Mouse (Mus musculus) forebrain, embryonic 10.5 days (tissue): Measurements from ENCODE around the gene Zfp319. TPM values are rescaled to one million over a fixed set of nuclear protein-coding genes. Genes with fewer than 3 reads are reported as not detected.

Source experiments
- DNase-seq: peaks from one replicate; pipeline ENCODE4 v3.0.0-alpha.2; 2017; ENCODE audit warnings: low spot score; ENCODE audit errors: extremely low spot score
- H3K27ac ChIP-seq: fragments of 300-500 bp; sonication (generic); 2 replicates; pipeline ENCODE4 v1.5.1; 2016; ENCODE audit warnings: mild to moderate bottlenecking
- H3K27me3 ChIP-seq: fragments of 300-500 bp; sonication (generic); 2 replicates; pipeline ENCODE4 v1.6.1; 2016; ENCODE audit warnings: mild to moderate bottlenecking; ENCODE audit not compliant: poor library complexity, severe bottlenecking
- H3K36me3 ChIP-seq: fragments of 300-500 bp; sonication (generic); replicated peaks from 2 replicates; pipeline ENCODE4 v1.6.1; 2016; ENCODE audit warnings: mild to moderate bottlenecking, moderate library complexity
- H3K4me1 ChIP-seq: fragments of 300-500 bp; sonication (generic); 2 replicates; pipeline ENCODE4 v1.6.1; 2016
- H3K4me3 ChIP-seq: fragments of 300-500 bp; sonication (generic); 2 replicates; pipeline ENCODE4 v1.5.1; 2016; ENCODE audit warnings: mild to moderate bottlenecking, moderate library complexity
- H3K9me3 ChIP-seq: fragments of 300-500 bp; sonication (generic); 2 replicates; pipeline ENCODE4 v1.6.1; 2016; ENCODE audit warnings: mild to moderate bottlenecking, moderate library complexity
- WGBS: fragments of 180-500 bp; shearing (Covaris S2); methylation state at CpG from one replicate; pipeline ENCODE4 v1.1.7; 2016; 5-methylcytosine and 5-hydroxymethylcytosine counted together
- polyA plus RNA-seq: library from polyadenylated mRNA; unstranded; fragments of >200 nt; fragmentation: Nextera tagmentation; extraction: Ambion mirVana; gene quantifications from 2 replicates; pipeline ENCODE4 v1.2.1, GENCODE M21; 2016

Zfp319 gene
- polyA plus RNA-seq, 1 experiment from 2014 or later, result 10.7 TPM

DNA sequence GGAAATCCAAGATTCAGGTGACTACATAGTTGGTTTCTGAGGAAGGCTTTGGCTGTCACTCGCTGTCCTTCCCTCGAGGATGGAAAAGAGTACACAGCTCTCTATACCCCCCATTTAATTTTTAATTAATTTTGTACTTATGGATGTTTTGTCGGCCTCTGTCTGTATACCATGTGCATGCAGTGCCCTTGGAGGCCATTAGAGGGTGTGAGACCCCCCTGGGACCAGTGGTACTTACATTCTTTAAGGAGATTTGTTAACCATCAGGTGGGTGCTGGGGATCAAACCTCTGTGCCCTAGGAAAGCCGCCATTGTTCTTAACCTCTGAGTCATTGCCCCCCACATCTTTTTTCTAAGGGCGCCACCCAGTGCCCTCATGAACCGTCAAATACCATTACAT is 12.9 kb upstream of the Zfp319 start:
- Histone ChIP-seq H3K4me1 (peaks cover 16% of the 10 kb centered on the region), H3K4me3 (no peak overlapping the region), H3K27ac (no peak overlapping the region), H3K36me3 (peaks cover 33% of the 10 kb centered on the region), H3K27me3 (peaks cover 8% of the 10 kb centered on the region), H3K9me3 (no peaks in the 10 kb centered on the region)
- WGBS, result 74% methylated on average over 6 of the region's 6 CpGs
- no peak for DNase-seq

DNA sequence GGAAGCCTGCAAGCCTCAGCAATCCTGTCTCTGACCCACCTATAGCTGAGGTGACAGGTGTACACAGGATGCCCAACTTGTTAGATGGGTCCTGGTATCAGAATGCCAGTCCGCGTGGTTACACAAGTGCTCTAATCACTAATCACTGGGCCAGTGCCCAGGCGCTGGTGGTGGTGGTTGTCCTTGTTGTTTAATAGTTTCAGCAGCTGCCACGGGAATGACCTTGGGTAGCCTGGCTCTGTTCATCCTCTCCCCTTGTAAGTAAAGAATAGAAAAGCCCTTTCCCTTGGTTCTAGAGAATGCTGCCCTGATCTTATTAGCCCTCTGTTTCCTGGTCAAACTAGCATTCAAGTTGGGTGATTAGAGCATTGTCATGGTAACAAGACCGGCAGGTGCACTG is 10.0 kb upstream of the Zfp319 start:
- no peaks in the 10 kb centered on the region for H3K9me3 ChIP-seq
- H3K27ac ChIP-seq, result no peak overlapping the region
- no peak overlapping the region for H3K4me3 ChIP-seq
- DNase-seq, result no peak
- H3K4me1 ChIP-seq, result peaks cover 10% of the 10 kb centered on the region
- H3K27me3 ChIP-seq, result no peaks in the 10 kb centered on the region
- WGBS, result 61% methylated on average over 5 of the region's 5 CpGs
- peaks cover 55% of the 10 kb centered on the region for H3K36me3 ChIP-seq

- peaks cover 55% of the 10 kb centered on the region for H3K36me3 ChIP-seq
- peaks cover 13% of the 10 kb centered on the region for H3K4me1 ChIP-seq
- H3K9me3 ChIP-seq, result no peaks in the 10 kb centered on the region
- DNase-seq, result no peak
- H3K4me3 ChIP-seq, result no peak overlapping the region
- H3K27ac ChIP-seq, result no peak overlapping the region
- H3K27me3 ChIP-seq, result no peaks in the 10 kb centered on the region
Observed at GRCm38 (mm10) chr8:95336363-95336762, 4.6 kb upstream of the Zfp319 start.

- no peak overlapping the region for H3K27ac ChIP-seq
- H3K9me3 ChIP-seq, result no peaks in the 10 kb centered on the region
- H3K4me1 ChIP-seq, result peaks cover 17% of the 10 kb centered on the region
- no peak overlapping the region for H3K4me3 ChIP-seq
- no peaks in the 10 kb centered on the region for H3K27me3 ChIP-seq
- 80% methylated on average over 1 of the region's 1 CpGs for WGBS
- peaks cover 52% of the 10 kb centered on the region for H3K36me3 ChIP-seq
- no peak for DNase-seq
Observed at GRCm38 (mm10) chr8:95335706-95336105, 4.0 kb upstream of the Zfp319 start.

GRCm38 (mm10) chr8:95332437-95333199 is 868 bp upstream of the Zfp319 start:
- Histone ChIP-seq H3K4me3 (peak overlapping the region; percentile 89), H3K27ac (peak overlapping the region; percentile 96), H3K4me1 (peaks cover 32% of the 10 kb centered on the region), H3K27me3 (peaks cover 7% of the 10 kb centered on the region), H3K36me3 (peaks cover 50% of the 10 kb centered on the region), H3K9me3 (peaks cover 3% of the 10 kb centered on the region; the same call in 1 of the 2 replicates)
- no peak for DNase-seq
- 32% methylated on average over 21 of the region's 21 CpGs for WGBS

GRCm38 (mm10) chr8:95331156-95331719 is 512 bp downstream of the Zfp319 start:
- Histone ChIP-seq H3K36me3 (peaks cover 57% of the 10 kb centered on the region), H3K27me3 (peaks cover 7% of the 10 kb centered on the region), H3K4me1 (peaks cover 40% of the 10 kb centered on the region), H3K27ac (peak overlapping the region; percentile 96), H3K4me3 (peak overlapping the region; percentile 89), H3K9me3 (peaks cover 3% of the 10 kb centered on the region; the same call in 1 of the 2 replicates)
- DNase-seq, result peak; percentile 86
- under 1% methylated on average over 37 of the region's 38 CpGs for WGBS

GRCm38 (mm10) chr8:95330367-95330766 is 1.4 kb downstream of the Zfp319 start:
- Histone ChIP-seq H3K9me3 (peaks cover 3% of the 10 kb centered on the region; the same call in 1 of the 2 replicates), H3K4me1 (peaks cover 46% of the 10 kb centered on the region), H3K4me3 (peak overlapping the region; percentile 89), H3K36me3 (peaks cover 65% of the 10 kb centered on the region), H3K27me3 (peaks cover 7% of the 10 kb centered on the region), H3K27ac (peak overlapping the region; percentile 96)
- DNase-seq, result no peak
- WGBS, result 80% methylated on average over 1 of the region's 1 CpGs

DNA sequence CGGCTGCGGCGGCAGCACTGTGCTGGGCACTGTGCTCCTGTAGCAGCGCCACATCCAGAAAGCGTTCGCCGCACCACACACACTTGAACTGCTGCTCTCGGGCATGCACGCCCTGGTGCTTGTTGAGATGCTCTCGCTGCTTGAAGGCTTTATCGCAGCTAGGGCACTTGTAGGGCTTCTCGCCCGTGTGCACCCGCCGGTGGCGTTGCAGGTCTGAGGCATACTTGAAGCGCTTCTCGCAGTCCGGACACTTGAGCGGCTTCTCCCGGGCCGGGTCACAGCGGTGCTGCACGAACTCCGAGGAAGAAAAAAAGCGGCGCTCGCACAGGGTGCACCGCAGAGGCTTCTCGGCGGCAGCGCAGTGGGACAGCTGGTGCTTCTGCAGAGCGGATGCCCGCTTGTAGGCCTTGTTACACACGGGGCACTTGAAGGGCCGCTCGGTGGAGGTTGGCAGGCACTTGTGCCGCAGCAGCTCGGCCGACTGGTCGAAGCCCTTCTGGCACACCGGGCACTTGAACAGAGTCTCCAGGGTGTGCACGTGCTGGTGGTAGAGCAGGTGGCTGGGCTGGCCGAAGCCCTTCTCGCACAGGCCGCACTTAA is 3.8 kb downstream of the Zfp319 start:
- H3K27me3 ChIP-seq, result peaks cover 7% of the 10 kb centered on the region
- no peak overlapping the region for H3K4me3 ChIP-seq
- H3K36me3 ChIP-seq, result peaks cover 66% of the 10 kb centered on the region
- DNase-seq, result no peak
- 85% methylated on average over 46 of the region's 46 CpGs for whole genome bisulfite sequencing
- H3K4me1 ChIP-seq, result peaks cover 53% of the 10 kb centered on the region
- H3K27ac ChIP-seq, result no peak overlapping the region
- peaks cover 3% of the 10 kb centered on the region; the same call in 1 of the 2 replicates for H3K9me3 ChIP-seq

DNA sequence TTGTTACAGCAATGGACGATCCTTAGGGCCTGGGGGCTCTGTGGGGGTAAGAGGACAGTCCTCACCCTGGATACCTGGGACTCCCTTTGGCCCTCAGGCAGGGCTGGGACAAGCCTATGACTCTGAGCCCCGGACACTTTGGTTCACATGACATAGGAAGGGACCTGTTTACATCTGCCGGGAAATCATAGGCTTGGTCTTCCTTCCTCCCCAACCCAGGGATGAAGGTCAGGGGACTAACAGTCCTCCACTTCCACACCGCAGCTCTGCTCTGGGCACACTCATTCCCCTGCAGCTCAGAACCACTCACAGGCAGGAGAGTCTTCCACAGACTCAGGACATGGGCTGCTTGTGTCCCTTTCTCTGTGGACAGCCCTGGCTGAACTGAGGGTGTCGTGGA is 4.9 kb downstream of the Zfp319 start:
- Histone ChIP-seq H3K4me3 (no peak overlapping the region), H3K4me1 (peaks cover 45% of the 10 kb centered on the region), H3K9me3 (peaks cover 3% of the 10 kb centered on the region; the same call in 1 of the 2 replicates), H3K36me3 (peaks cover 66% of the 10 kb centered on the region), H3K27ac (no peak overlapping the region), H3K27me3 (peaks cover 13% of the 10 kb centered on the region)
- no peak for DNase-seq
- 89% methylated on average over 5 of the region's 5 CpGs for WGBS

- H3K9me3 ChIP-seq, result peaks cover 3% of the 10 kb centered on the region; the same call in 1 of the 2 replicates
- peaks cover 33% of the 10 kb centered on the region for H3K27me3 ChIP-seq
- DNase-seq, result no peak
- 38% methylated on average over 5 of the region's 5 CpGs for WGBS
- H3K36me3 ChIP-seq, result peaks cover 63% of the 10 kb centered on the region
- H3K27ac ChIP-seq, result 0 out of 2 replicates have a peak overlapping the region, but pooled peaks have one; percentile 20
- peaks cover 44% of the 10 kb centered on the region for H3K4me1 ChIP-seq
- H3K4me3 ChIP-seq, result no peak overlapping the region
Observed at GRCm38 (mm10) chr8:95324646-95325045, 7.1 kb downstream of the Zfp319 start.

DNA sequence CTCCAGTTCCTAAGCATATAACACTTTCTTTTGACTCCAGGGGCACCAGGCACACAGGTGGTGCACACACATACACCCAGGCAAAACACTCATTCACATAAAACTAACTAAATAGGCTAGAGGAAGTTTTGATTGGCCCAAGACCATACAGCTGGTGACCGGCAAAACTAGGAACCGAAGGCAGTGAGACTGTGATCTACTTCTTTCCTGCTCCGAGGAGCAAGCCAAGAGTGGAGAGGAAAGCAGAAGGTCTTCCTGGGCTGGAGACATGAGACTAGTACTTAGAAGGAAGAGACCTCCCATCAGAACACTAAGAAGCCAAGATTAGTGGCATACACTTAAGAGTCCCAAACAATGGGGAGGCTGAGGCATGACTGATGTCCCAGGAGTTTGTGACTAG is 8.5 kb downstream of the Zfp319 start:
- no peak for DNase-seq
- peaks cover 48% of the 10 kb centered on the region for H3K36me3 ChIP-seq
- 91% methylated on average over 3 of the region's 3 CpGs for WGBS
- no peak overlapping the region for H3K27ac ChIP-seq
- H3K27me3 ChIP-seq, result peaks cover 40% of the 10 kb centered on the region
- peaks cover 40% of the 10 kb centered on the region for H3K4me1 ChIP-seq
- H3K9me3 ChIP-seq, result peaks cover 2% of the 10 kb centered on the region; the same call in 1 of the 2 replicates
- no peak overlapping the region for H3K4me3 ChIP-seq

- 2% methylated on average over 41 of the region's 41 CpGs for WGBS
Observed at GRCm38 (mm10) chr8:95320224-95321139, 11.3 kb downstream of the Zfp319 start.

More at GRCm38 (mm10) chr8:95320224-95321139, 11.3 kb downstream of the Zfp319 start:
- H3K4me1 ChIP-seq, result peaks cover 27% of the 10 kb centered on the region
- no peaks in the 10 kb centered on the region for H3K9me3 ChIP-seq
- peaks cover 21% of the 10 kb centered on the region for H3K36me3 ChIP-seq
- DNase-seq, result peak; percentile 43
- H3K27ac ChIP-seq, result 0 out of 2 replicates have a peak overlapping the region, but pooled peaks have one; percentile 40
- H3K4me3 ChIP-seq, result peak overlapping the region; percentile 56
- H3K27me3 ChIP-seq, result peaks cover 41% of the 10 kb centered on the region
